Mouse (Mus musculus) liver, embryonic 16.5 days (tissue): ENCODE measurements at regions not wholly inside any gene's neighbourhood (a gene's known extent, or its start where the extent isn't known, plus 50 kb on each side); places are given as distances from the start of the nearest gene placed in this dataset.

Experiments
- ATAC-seq: fragments of 200-750 bp; cut with Nextera tagmentation; 2 replicates; pipeline ENCODE4 v1.8.0; 2017; ENCODE audit warnings: low read depth, mild to moderate bottlenecking, moderate number of reproducible peaks, moderate library complexity
- H3K27ac ChIP-seq: fragments of 300-500 bp; sonication (generic); 2 replicates; pipeline ENCODE4 v1.5.1; 2014; ENCODE audit warnings: mild to moderate bottlenecking, low read length
- H3K27me3 ChIP-seq: fragments of 300-500 bp; sonication (generic); 2 replicates; pipeline ENCODE4 v1.6.1; 2014; ENCODE audit warnings: low read depth, low read length, mixed read lengths; ENCODE audit not compliant: control insufficient read depth, insufficient read depth
- H3K36me3 ChIP-seq: fragments of 300-500 bp; sonication (generic); 2 replicates; pipeline ENCODE4 v1.6.1; 2014; ENCODE audit warnings: mild to moderate bottlenecking; ENCODE audit not compliant: control insufficient read depth, insufficient read depth
- H3K4me1 ChIP-seq: fragments of 300-500 bp; sonication (generic); 2 replicates; pipeline ENCODE4 v1.6.1; 2014; ENCODE audit warnings: low read depth, low read length, mixed read lengths; ENCODE audit not compliant: control insufficient read depth
- H3K4me2 ChIP-seq: fragments of 300-500 bp; sonication (generic); 2 replicates; pipeline ENCODE4 v1.6.1; 2014; ENCODE audit warnings: low read depth, low read length, mixed read lengths
- H3K4me3 ChIP-seq: fragments of 300-500 bp; sonication (generic); 2 replicates; pipeline ENCODE4 v1.5.1; 2014; ENCODE audit warnings: low read depth, mild to moderate bottlenecking, low read length
- H3K9ac ChIP-seq: fragments of 300-500 bp; sonication (generic); 2 replicates; pipeline ENCODE4 v1.6.1; 2014; ENCODE audit warnings: low read depth, low read length
- H3K9me3 ChIP-seq: fragments of 300-500 bp; sonication (generic); replicated peaks from 2 replicates; pipeline ENCODE4 v1.6.1; 2016; ENCODE audit warnings: low read length; ENCODE audit not compliant: control insufficient read depth
- WGBS: fragments of 180-500 bp; shearing (Covaris S2); extraction: QIAGEN DNeasy Blood & Tissue Kit; methylation state at CpG from one replicate; pipeline ENCODE4 v1.1.7; 2014; ENCODE audit not compliant: insufficient replicate concordance; 5-methylcytosine and 5-hydroxymethylcytosine counted together

DNA sequence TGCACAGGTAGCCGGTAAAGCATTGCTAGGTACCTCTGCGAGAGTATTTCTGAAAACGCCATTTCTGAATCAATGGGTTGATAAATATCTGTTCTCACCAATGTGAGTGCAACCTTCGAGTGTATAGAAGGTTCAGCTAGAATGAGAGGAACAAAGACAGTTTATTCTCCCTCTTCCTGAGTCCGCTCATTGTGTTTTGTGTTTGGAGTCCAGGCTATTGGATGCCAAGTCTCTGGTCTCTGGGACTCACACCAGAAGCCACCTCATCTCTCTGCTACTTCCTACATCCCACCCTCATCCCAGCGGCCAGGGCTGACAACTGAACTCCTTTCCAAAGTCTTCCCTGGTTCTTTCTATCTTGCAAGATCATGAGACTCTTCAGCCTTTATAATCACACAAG is 62.7 kb downstream of the Lrrc30 start:
- no peak overlapping the region for H3K9ac ChIP-seq
- no peaks in the 10 kb centered on the region for H3K27me3 ChIP-seq
- H3K36me3 ChIP-seq = no peaks in the 10 kb centered on the region
- WGBS = 63% methylated on average over 6 of the region's 6 CpGs
- no peak overlapping the region for H3K4me2 ChIP-seq
- H3K9me3 ChIP-seq = no peaks in the 10 kb centered on the region
- ATAC-seq = no peak
- H3K27ac ChIP-seq = no peak overlapping the region
- H3K4me3 ChIP-seq = no peak overlapping the region
- no peaks in the 10 kb centered on the region for H3K4me1 ChIP-seq

DNA sequence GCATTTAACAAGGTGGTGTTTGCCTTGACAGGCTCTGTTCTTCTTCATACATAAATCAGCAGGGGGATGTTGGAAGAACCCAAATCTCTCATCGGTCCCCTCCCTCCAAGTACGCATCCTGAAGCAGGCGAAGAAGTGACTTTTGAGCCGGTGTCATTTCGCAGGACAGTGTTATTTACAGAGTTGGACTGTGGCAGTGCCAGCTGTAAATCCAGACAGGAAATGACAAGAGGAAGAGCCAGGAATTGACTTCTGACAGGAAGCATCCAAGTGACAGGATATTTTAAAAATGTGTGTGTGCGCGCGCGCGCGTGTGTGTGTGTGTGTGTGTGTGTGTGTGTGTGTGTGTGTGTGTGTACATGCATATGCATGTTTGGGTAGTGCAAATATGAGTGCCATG is 66.3 kb downstream of the Lrrc30 start:
- H3K27me3 ChIP-seq = no peaks in the 10 kb centered on the region
- H3K9me3 ChIP-seq = no peaks in the 10 kb centered on the region
- no peak overlapping the region for H3K4me3 ChIP-seq
- ATAC-seq = no peak
- 66% methylated on average over 11 of the region's 11 CpGs for WGBS
- no peak overlapping the region for H3K27ac ChIP-seq
- H3K4me1 ChIP-seq = no peaks in the 10 kb centered on the region
- H3K9ac ChIP-seq = no peak overlapping the region
- H3K36me3 ChIP-seq = no peaks in the 10 kb centered on the region
- H3K4me2 ChIP-seq = no peak overlapping the region

DNA sequence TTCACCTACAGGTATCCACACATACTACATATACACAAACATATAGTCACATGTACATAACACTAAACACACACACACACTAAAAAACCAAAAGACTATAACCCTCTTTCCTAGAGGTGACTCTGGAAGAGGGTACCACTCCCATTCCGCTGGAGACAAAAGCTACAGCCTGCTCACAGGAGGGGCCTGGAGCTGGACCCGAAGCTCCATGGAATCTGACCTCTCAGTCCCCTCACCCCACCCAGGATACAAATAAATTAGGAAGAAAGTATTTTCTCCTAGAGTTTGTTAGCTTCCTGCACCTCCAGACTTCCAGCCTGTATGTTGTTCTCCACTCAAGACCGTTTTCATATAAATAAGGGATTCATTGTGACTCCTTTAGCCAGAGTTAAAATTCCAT is 66.8 kb downstream of the Lrrc30 start:
- 36% methylated on average over 3 of the region's 3 CpGs for WGBS
- Histone ChIP-seq H3K4me2 (no peak overlapping the region), H3K4me1 (no peaks in the 10 kb centered on the region), H3K9ac (no peak overlapping the region), H3K4me3 (no peak overlapping the region), H3K27ac (no peak overlapping the region), H3K27me3 (no peaks in the 10 kb centered on the region), H3K9me3 (no peaks in the 10 kb centered on the region), H3K36me3 (no peaks in the 10 kb centered on the region)
- ATAC-seq = no peak

DNA sequence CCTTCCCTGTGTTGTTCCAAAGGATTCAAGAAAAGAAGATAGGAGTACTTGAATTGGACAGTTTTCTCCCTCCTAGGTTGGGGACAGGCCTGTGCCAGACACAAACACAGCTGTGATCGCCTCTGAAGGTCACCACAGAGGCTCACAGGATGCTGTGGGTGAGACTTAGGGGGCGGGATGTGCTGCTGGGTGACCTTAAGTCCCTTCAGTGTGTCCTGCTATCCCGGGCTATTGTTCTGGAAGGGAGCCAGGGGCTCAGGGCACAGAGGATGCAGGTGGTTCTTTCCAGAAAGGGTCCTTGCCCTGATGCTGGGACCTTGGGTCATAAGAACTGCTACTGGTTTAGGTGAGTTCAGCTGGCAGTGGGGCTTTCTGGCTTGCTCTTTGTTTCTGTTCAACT is 67.7 kb downstream of the Lrrc30 start:
- H3K27ac ChIP-seq = no peak overlapping the region
- no peak overlapping the region for H3K9ac ChIP-seq
- no peaks in the 10 kb centered on the region for H3K27me3 ChIP-seq
- H3K4me3 ChIP-seq = no peak overlapping the region
- ATAC-seq = no peak
- no peak overlapping the region for H3K4me2 ChIP-seq
- H3K4me1 ChIP-seq = no peaks in the 10 kb centered on the region
- H3K9me3 ChIP-seq = no peaks in the 10 kb centered on the region
- 38% methylated on average over 3 of the region's 3 CpGs for WGBS
- H3K36me3 ChIP-seq = no peaks in the 10 kb centered on the region

DNA sequence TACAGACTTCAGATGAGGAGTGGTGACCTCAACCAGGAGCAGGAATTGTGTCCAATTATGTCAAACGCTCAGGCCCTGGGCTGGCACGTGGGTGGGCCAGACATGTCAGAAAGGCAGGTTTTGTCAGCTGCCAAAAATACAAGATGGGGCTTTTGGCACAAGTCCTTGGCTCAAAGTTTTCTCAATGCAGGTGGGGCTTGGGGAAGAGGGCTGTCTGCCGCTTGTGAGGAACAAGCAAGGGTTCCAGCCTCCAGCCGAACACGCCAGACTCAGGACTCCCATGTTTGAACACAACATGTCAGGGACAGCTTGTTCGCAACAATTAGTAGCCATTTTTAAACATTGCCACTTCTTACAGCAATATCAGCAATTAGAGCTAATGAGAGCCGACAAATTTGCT is 69.5 kb downstream of the Lrrc30 start:
- H3K27ac ChIP-seq = no peak overlapping the region
- H3K36me3 ChIP-seq = no peaks in the 10 kb centered on the region
- no peaks in the 10 kb centered on the region for H3K4me1 ChIP-seq
- H3K27me3 ChIP-seq = no peaks in the 10 kb centered on the region
- no peak overlapping the region for H3K9ac ChIP-seq
- H3K4me2 ChIP-seq = no peak overlapping the region
- no peak for ATAC-seq
- 68% methylated on average over 7 of the region's 7 CpGs for WGBS
- H3K4me3 ChIP-seq = no peak overlapping the region
- H3K9me3 ChIP-seq = no peaks in the 10 kb centered on the region

DNA sequence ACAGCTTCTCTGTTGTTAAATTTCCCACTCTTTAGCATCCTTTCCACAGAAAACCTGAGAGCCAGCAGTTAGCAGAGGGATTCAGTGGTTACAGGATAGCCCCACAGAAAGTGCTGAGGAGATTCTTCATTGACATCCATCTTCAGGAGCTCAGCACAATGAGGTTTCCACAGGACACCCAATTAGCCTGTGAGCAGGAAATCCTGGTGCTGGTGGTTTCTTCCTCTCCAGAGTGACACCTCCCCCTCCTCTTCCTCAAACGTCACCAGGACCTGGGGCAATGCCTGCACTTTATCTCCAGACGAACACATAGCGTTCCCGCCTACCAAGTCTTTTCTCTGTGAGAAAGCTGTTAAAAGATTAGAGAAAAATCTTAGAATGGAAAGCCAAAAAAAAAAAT is 70.7 kb downstream of the Lrrc30 start:
- no peak overlapping the region for H3K4me2 ChIP-seq
- H3K9ac ChIP-seq = no peak overlapping the region
- no peaks in the 10 kb centered on the region for H3K9me3 ChIP-seq
- 36% methylated on average over 4 of the region's 4 CpGs for WGBS
- H3K4me1 ChIP-seq = no peaks in the 10 kb centered on the region
- H3K27me3 ChIP-seq = no peaks in the 10 kb centered on the region
- no peak overlapping the region for H3K27ac ChIP-seq
- H3K4me3 ChIP-seq = no peak overlapping the region
- H3K36me3 ChIP-seq = no peaks in the 10 kb centered on the region
- 0 out of 2 replicates have a peak, but pooled peaks have one; percentile 13 for ATAC-seq

DNA sequence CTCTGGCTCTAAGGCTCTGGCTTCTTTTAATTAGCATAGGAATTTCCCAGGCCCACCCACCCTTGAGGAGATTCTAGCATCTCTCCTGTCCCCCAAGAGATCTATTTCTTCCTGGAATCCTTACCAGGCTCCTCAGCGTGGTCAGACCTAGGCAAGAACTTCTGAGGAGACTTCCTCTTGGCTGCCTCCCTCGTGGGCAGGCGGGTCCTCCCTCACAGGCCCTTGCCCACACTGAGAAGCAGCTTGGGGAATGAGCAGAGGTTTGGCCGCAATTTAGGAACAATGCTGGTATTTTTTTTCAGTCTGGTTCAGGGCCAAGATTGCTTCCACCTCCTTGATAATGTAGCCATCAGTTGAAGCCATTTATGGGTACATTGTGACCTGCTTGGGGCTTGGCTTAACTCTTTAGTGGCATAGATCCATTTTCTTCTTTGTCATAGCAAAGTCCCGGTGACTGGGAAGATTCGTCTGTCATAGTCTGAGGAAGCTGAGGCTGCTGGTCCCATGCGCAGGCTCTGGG is 75.1 kb downstream of the Lrrc30 start:
- Histone ChIP-seq H3K27me3 (no peaks in the 10 kb centered on the region), H3K4me2 (no peak overlapping the region), H3K27ac (no peak overlapping the region), H3K4me1 (no peaks in the 10 kb centered on the region), H3K9me3 (no peaks in the 10 kb centered on the region), H3K4me3 (no peak overlapping the region), H3K36me3 (no peaks in the 10 kb centered on the region), H3K9ac (no peak overlapping the region)
- WGBS = 40% methylated on average over 7 of the region's 7 CpGs
- no peak for ATAC-seq

DNA sequence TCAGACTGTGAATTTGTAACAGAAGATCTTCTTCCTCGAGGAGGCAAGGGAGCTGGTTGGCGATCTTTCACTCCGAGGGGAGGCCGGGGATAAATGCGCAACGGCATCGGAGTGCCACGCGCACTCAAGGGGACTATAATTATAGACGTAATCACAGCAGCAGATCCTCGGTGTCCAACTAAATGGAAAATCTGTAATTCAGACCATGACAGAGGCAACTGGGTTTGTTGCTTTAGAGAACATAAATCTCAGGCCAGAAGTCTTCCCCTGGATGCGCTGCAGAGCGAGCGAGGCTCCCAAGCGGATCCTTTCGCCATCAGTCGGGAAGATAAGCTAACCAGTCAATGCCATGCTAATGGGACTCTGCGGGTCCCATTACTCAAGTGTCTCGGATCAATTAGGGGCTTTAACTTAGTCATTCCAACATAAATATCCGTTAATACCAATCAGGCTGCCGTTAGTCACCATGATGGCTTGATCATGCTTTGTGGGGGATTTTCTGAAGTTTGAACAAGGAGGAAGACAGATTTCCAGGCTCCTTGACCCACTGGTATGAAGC is 79.9 kb downstream of the Lrrc30 start:
- ATAC-seq = no peak

DNA sequence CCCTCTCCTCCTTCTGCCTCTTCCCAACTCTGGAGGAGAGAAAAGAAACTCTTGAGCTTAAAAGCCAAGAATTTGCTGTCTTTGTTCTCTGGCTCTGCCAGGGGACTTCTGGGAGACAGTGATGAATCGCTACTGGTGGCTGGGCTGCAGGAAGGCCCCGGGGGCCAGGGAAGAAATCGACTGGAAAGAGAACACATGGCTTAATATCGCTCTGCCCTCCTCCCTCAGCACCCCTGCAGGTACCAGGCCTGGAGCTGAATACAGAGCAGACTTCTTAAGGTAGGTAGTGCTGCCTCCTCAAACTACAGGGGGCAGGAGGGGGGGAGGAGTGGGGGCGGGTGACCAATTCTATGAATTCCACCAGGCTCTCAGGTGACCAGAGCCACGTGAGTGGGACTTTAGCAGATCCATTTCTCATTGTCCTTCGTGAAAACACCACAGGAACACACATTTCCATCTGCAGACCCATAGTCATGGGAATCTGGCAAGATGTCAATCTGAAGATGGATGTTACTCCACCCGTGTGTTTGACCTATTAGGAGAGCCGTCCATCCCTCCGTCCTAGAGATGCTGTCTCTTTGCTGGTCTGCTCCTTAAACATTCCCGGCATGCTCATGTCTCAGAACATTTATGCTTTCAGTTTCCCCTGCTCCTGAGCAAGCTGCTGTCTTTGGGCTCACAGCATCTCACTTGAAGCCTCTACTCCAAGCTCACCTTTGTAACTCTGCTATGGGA is 83.4 kb downstream of the Lrrc30 start:
- Histone ChIP-seq H3K36me3 (no peaks in the 10 kb centered on the region), H3K4me1 (no peaks in the 10 kb centered on the region), H3K4me3 (no peak overlapping the region), H3K27me3 (no peaks in the 10 kb centered on the region), H3K9me3 (no peaks in the 10 kb centered on the region), H3K4me2 (no peak overlapping the region), H3K27ac (no peak overlapping the region), H3K9ac (no peak overlapping the region)
- no peak for ATAC-seq
- WGBS = 50% methylated on average over 11 of the region's 11 CpGs

More for the DNA sequence above, 79.9 kb downstream of the Lrrc30 start:
- Histone ChIP-seq H3K9ac (no peak overlapping the region), H3K4me1 (no peaks in the 10 kb centered on the region), H3K4me3 (no peak overlapping the region), H3K4me2 (no peak overlapping the region), H3K9me3 (no peaks in the 10 kb centered on the region), H3K27ac (no peak overlapping the region), H3K36me3 (no peaks in the 10 kb centered on the region), H3K27me3 (no peaks in the 10 kb centered on the region)
- 74% methylated on average over 21 of the region's 21 CpGs for WGBS
